Mouse (Mus musculus) kidney, postnatal 25 days (tissue): ENCODE results near the gene Islr.

ENCODE experiments used
- DNase-seq, 2 experiments: peaks; one replicate each; pipeline ENCODE4 v3.0.0; 2021; ENCODE audit warnings: mixed read lengths in 2 of 2

Islr gene

GRCm38 (mm10) chr9:58150733-58151361 is 53.3 kb downstream of the Islr start:
- peak in 1 of 2 experiments; percentile 26 for DNase-seq

- DNase-seq = no peak
Measured at GRCm38 (mm10) chr9:58148806-58149205, 55.3 kb downstream of the Islr start.

- DNase-seq = no peak
Measured at GRCm38 (mm10) chr9:58145417-58145816, 58.7 kb downstream of the Islr start.

- no peak for DNase-seq
Measured at GRCm38 (mm10) chr9:58144664-58145063, 59.4 kb downstream of the Islr start.

- DNase-seq = no peak
Measured at GRCm38 (mm10) chr9:58143419-58143818, 60.7 kb downstream of the Islr start.

GRCm38 (mm10) chr9:58139947-58140346 is 64.2 kb downstream of the Islr start:
- peak; percentile 47 to 63 for DNase-seq

- no peak for DNase-seq
Measured at GRCm38 (mm10) chr9:58135921-58136321, 68.2 kb downstream of the Islr start.

GRCm38 (mm10) chr9:58134906-58135305 is 69.2 kb downstream of the Islr start:
- no peak for DNase-seq

- DNase-seq = no peak
Measured at GRCm38 (mm10) chr9:58133893-58134884, 69.9 kb downstream of the Islr start.

GRCm38 (mm10) chr9:58131735-58132134 is 72.4 kb downstream of the Islr start:
- peak in 1 of 2 experiments; percentile 19 for DNase-seq

- peak; percentile 42 to 51 for DNase-seq
Measured at GRCm38 (mm10) chr9:58130909-58131308, 73.2 kb downstream of the Islr start.

GRCm38 (mm10) chr9:58129508-58129907 is 74.6 kb downstream of the Islr start:
- DNase-seq = no peak

- DNase-seq = no peak
Measured at GRCm38 (mm10) chr9:58128926-58129413, 75.1 kb downstream of the Islr start.

GRCm38 (mm10) chr9:58125811-58126210 is 78.3 kb downstream of the Islr start:
- no peak for DNase-seq

- no peak for DNase-seq
Measured at GRCm38 (mm10) chr9:58125085-58125484, 79.0 kb downstream of the Islr start.

- no peak for DNase-seq
Measured at GRCm38 (mm10) chr9:58118671-58119070, 85.4 kb downstream of the Islr start, which contains the start of gene Ccdc33. Ccdc33 (minus strand) TSS chr9:58118823.

- no peak for DNase-seq
Measured at GRCm38 (mm10) chr9:58116024-58116651, 88.0 kb downstream of the Islr start.

- no peak for DNase-seq
Measured at GRCm38 (mm10) chr9:58115297-58115925, 88.7 kb downstream of the Islr start.

- no peak for DNase-seq
Measured at GRCm38 (mm10) chr9:58114019-58114418, 90.1 kb downstream of the Islr start.

GRCm38 (mm10) chr9:58113279-58113884 is 90.7 kb downstream of the Islr start:
- DNase-seq = peak in 1 of 2 experiments; percentile 18

- DNase-seq = peak in 1 of 2 experiments; percentile 55
Measured at GRCm38 (mm10) chr9:58112866-58113278, 91.2 kb downstream of the Islr start.

- no peak for DNase-seq
Measured at GRCm38 (mm10) chr9:58112321-58112751, 91.8 kb downstream of the Islr start.
